Mouse (Mus musculus): ENCODE data around the gene Daxx. TPM values are rescaled to one million over a fixed set of nuclear protein-coding genes. Genes with fewer than 3 reads are reported as not detected.
A peak's percentile ranks its signal among the peaks of the same experiment; 100 is the strongest.

Gene Daxx
- polyA plus RNA-seq, 1 experiment from 2014 or later = 33.4 TPM

- H3K4me1 ChIP-seq (replicated peaks; ENCODE audit: insufficient read depth, low read length) = peaks cover 3% of the 10 kb centered on the region; the same call in 1 of the 2 replicates
- H3K4me2 ChIP-seq (ENCODE audit: low read length) = peak overlapping the region; percentile 100
- H3K27ac ChIP-seq = peak overlapping the region; percentile 85
- WGBS = 1% methylated on average over 39 of the region's 45 CpGs
- H3K27me3 ChIP-seq (ENCODE audit: insufficient read depth, low read length) = no peaks in the 10 kb centered on the region
- H3K4me3 ChIP-seq (replicated peaks; ENCODE audit: low read depth, low read length) = peak overlapping the region; percentile 82
- DNase-seq (ENCODE audit: low spot score) (peak; percentile 41), ATAC-seq (replicated peaks; ENCODE audit: low FRiP score, low read depth) (0 out of 2 replicates have a peak, but pooled peaks have one; percentile 5)
- TF ChIP-seq CTCF (IDR thresholded peaks at IDR 0.05; ENCODE audit: low read depth) = no peak; the same call in 1 of the 2 replicates
- no peaks in the 10 kb centered on the region for H3K9me3 ChIP-seq (replicated peaks; ENCODE audit: low read length)
- H3K9ac ChIP-seq (ENCODE audit: low read depth, low read length) = peak overlapping the region; percentile 79
- peaks cover 13% of the 10 kb centered on the region for H3K36me3 ChIP-seq (ENCODE audit: insufficient read depth, low read length)
Measured at GRCm38 (mm10) chr17:33930280-33931158, 21.3 kb downstream of the Daxx start.

DNA sequence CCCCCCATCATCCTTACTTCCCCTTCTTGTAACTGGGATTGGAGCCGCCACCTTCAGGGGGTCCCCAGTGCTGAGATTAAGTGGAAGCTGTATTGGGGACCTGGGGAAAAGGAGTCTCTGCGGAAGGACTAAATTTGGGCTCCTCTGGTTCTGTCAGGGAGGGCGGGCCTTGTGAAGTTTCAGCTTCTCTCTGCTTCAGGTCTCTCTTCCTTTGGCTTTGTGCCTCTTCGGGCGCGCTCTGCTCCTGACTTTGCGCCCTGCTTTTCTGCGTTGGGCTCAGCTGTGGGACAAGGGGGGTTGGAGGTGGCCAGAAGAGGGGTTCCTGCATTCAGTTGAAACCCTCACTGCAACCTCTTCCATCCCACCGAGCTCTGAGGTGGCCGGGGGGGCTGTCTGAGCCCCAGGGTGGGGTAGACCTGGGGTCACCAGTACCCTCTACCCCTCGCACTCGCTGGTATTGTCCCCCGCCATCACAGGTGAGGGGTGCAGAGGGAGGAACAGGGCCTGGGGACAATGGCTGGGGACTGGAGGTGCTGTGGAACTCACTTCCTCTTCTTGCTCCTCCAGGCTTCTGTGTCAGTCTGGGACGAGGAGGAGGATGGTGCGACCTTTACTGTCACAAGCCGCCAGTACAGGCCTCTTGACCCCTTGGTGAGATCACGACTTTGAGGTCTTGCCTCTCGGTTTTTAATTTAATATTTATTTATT, 22.1 kb downstream of the Daxx start:
- peak overlapping the region; percentile 82 for H3K4me3 ChIP-seq (replicated peaks; ENCODE audit: low read depth, low read length)
- peak overlapping the region; percentile 100 for H3K4me2 ChIP-seq (ENCODE audit: low read length)
- no peaks in the 10 kb centered on the region for H3K9me3 ChIP-seq (replicated peaks; ENCODE audit: low read length)
- DNase-seq (ENCODE audit: low spot score) (no peak), ATAC-seq (replicated peaks; ENCODE audit: low FRiP score, low read depth) (no peak)
- H3K36me3 ChIP-seq (ENCODE audit: insufficient read depth, low read length) = peaks cover 18% of the 10 kb centered on the region
- no peaks in the 10 kb centered on the region for H3K27me3 ChIP-seq (ENCODE audit: insufficient read depth, low read length)
- H3K27ac ChIP-seq = 0 out of 2 replicates have a peak overlapping the region, but pooled peaks have one; percentile 4
- peaks cover 3% of the 10 kb centered on the region; the same call in 1 of the 2 replicates for H3K4me1 ChIP-seq (replicated peaks; ENCODE audit: insufficient read depth, low read length)
- TF ChIP-seq CTCF (IDR thresholded peaks at IDR 0.05; ENCODE audit: low read depth) = no peak
- 44% methylated on average over 18 of the region's 18 CpGs for WGBS
- peak overlapping the region; percentile 79 for H3K9ac ChIP-seq (ENCODE audit: low read depth, low read length)

DNA sequence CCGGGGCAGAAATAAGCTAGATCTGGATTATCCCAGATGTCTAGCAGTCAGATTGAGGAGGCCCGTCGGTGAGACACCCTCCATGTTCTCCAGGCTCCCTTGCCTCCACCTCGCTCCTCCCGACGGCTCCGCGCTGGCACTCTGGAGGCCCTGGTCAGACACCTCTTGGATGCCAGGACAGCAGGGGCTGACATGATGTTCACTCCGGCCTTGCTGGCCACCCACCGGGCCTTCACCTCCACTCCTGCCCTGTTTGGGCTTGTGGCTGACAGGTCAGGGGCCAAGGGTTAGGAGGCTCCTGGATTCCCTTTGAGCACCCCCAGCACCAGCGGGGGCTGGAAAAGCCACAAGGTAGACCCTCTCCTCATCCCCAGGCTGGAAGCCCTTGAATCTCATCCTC, 22.7 kb downstream of the Daxx start:
- H3K4me3 ChIP-seq (replicated peaks; ENCODE audit: low read depth, low read length) = no peak overlapping the region
- H3K36me3 ChIP-seq (ENCODE audit: insufficient read depth, low read length) = peaks cover 16% of the 10 kb centered on the region
- ATAC-seq (replicated peaks; ENCODE audit: low FRiP score, low read depth) (no peak), DNase-seq (ENCODE audit: low spot score) (no peak)
- no peaks in the 10 kb centered on the region for H3K27me3 ChIP-seq (ENCODE audit: insufficient read depth, low read length)
- TF ChIP-seq CTCF (IDR thresholded peaks at IDR 0.05; ENCODE audit: low read depth) = no peak
- no peaks in the 10 kb centered on the region for H3K9me3 ChIP-seq (replicated peaks; ENCODE audit: low read length)
- WGBS = 91% methylated on average over 11 of the region's 11 CpGs
- H3K4me1 ChIP-seq (replicated peaks; ENCODE audit: insufficient read depth, low read length) = peaks cover 3% of the 10 kb centered on the region; the same call in 1 of the 2 replicates
- H3K4me2 ChIP-seq (ENCODE audit: low read length) = no peak overlapping the region
- H3K9ac ChIP-seq (ENCODE audit: low read depth, low read length) = no peak overlapping the region
- H3K27ac ChIP-seq = no peak overlapping the region

DNA sequence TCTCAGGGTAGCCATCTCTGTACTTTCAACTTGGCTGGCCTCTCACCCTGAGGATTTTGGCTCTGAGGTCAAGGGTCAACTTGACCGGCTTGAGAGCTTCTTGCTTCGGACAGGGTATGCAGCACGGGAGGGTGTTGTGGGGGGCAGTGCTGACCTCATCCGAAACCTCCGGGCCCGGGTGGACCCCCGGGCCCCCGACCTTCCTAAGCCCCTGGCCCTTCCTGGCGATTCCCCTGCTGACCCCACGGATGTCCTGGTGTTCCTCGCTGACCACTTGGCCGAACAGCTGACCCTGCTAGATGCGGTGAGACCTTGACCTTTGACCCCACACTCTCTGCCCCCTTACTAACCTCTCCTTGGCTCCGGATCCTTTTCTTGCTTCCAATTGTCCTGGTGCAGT, 23.2 kb downstream of the Daxx start:
- H3K36me3 ChIP-seq (ENCODE audit: insufficient read depth, low read length) = peaks cover 21% of the 10 kb centered on the region
- H3K9me3 ChIP-seq (replicated peaks; ENCODE audit: low read length) = no peaks in the 10 kb centered on the region
- WGBS = 90% methylated on average over 14 of the region's 14 CpGs
- no peak overlapping the region for H3K27ac ChIP-seq
- no peak for ATAC-seq (replicated peaks; ENCODE audit: low FRiP score, low read depth)
- no peaks in the 10 kb centered on the region for H3K27me3 ChIP-seq (ENCODE audit: insufficient read depth, low read length)
- no peak overlapping the region for H3K4me3 ChIP-seq (replicated peaks; ENCODE audit: low read depth, low read length)
- no peak for DNase-seq (ENCODE audit: low spot score)
- no peak overlapping the region for H3K4me2 ChIP-seq (ENCODE audit: low read length)
- no peak for TF ChIP-seq CTCF (IDR thresholded peaks at IDR 0.05; ENCODE audit: low read depth)
- H3K4me1 ChIP-seq (replicated peaks; ENCODE audit: insufficient read depth, low read length) = peaks cover 3% of the 10 kb centered on the region; the same call in 1 of the 2 replicates
- H3K9ac ChIP-seq (ENCODE audit: low read depth, low read length) = no peak overlapping the region

- Histone ChIP-seq H3K27me3 (ENCODE audit: insufficient read depth, low read length) (no peaks in the 10 kb centered on the region), H3K9me3 (replicated peaks; ENCODE audit: low read length) (no peaks in the 10 kb centered on the region), H3K9ac (ENCODE audit: low read depth, low read length) (no peak overlapping the region), H3K36me3 (ENCODE audit: insufficient read depth, low read length) (peaks cover 24% of the 10 kb centered on the region), H3K4me2 (ENCODE audit: low read length) (no peak overlapping the region), H3K27ac (no peak overlapping the region), H3K4me1 (replicated peaks; ENCODE audit: insufficient read depth, low read length) (peaks cover 3% of the 10 kb centered on the region; the same call in 1 of the 2 replicates), H3K4me3 (replicated peaks; ENCODE audit: low read depth, low read length) (no peak overlapping the region)
- WGBS = 90% methylated on average over 15 of the region's 15 CpGs
- ATAC-seq (replicated peaks; ENCODE audit: low FRiP score, low read depth) (no peak), DNase-seq (ENCODE audit: low spot score) (no peak)
- no peak for TF ChIP-seq CTCF (IDR thresholded peaks at IDR 0.05; ENCODE audit: low read depth)
Measured at GRCm38 (mm10) chr17:33932970-33933369, 23.8 kb downstream of the Daxx start.

DNA sequence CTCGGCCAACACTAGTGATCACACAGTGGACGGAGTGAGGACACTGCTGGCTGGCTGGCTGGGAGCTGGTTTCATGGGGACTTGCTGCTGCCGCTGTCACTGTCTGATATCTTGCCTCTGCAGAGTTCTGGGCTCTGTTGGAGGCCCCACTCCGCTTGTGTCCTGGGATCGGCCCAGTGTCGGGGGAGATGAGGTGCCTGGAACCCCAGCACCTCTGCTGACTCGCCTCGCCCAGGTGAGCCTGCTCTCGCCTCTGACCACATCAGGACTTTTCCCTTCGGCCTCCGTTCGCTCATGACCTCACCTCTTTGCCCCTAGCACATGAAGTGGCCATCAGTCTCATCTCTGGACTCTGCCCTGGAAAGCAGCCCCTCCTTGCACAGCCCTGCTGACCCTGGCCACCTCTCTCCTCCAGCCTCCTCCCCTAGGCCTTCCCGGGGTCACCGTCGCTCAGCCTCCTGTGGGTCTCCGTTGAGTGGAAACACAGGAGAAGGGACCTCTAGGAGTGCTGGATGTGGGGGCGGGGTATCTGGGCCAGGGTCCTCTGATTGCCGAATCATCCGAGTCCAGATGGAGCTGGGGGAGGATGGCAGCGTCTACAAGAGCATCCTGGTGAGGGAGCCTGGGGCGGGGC, 26.3 kb downstream of the Daxx start:
- H3K4me1 ChIP-seq (replicated peaks; ENCODE audit: insufficient read depth, low read length) = peaks cover under 1% of the 10 kb centered on the region; the same call in 1 of the 2 replicates
- no peak overlapping the region for H3K4me2 ChIP-seq (ENCODE audit: low read length)
- 80% methylated on average over 20 of the region's 21 CpGs for WGBS
- no peak overlapping the region for H3K4me3 ChIP-seq (replicated peaks; ENCODE audit: low read depth, low read length)
- H3K36me3 ChIP-seq (ENCODE audit: insufficient read depth, low read length) = peaks cover 24% of the 10 kb centered on the region
- no peak overlapping the region for H3K9ac ChIP-seq (ENCODE audit: low read depth, low read length)
- no peaks in the 10 kb centered on the region for H3K9me3 ChIP-seq (replicated peaks; ENCODE audit: low read length)
- no peak for TF ChIP-seq CTCF (IDR thresholded peaks at IDR 0.05; ENCODE audit: low read depth)
- no peak for DNase-seq (ENCODE audit: low spot score)
- no peak overlapping the region for H3K27ac ChIP-seq
- no peak for ATAC-seq (replicated peaks; ENCODE audit: low FRiP score, low read depth)
- H3K27me3 ChIP-seq (ENCODE audit: insufficient read depth, low read length) = no peaks in the 10 kb centered on the region

Data from kidney, postnatal 0 days (tissue).